Mouse (Mus musculus) heart, adult 2 months (tissue): ENCODE measurements around the gene Supt4a. TPM values are rescaled to one million over a fixed set of nuclear protein-coding genes. Genes with fewer than 3 reads are reported as not detected.

Experiments used
- DNase-seq, 2 experiments: peaks; one replicate each; pipeline ENCODE4 v3.0.0; 2021
- H3K27ac ChIP-seq: fragments of 200-600 bp; 2 replicates; pipeline ENCODE4 v1.8.1; 2022
- H3K27me3 ChIP-seq: fragments of 200-500 bp; 2 replicates; pipeline ENCODE4 v1.6.1; 2012; ENCODE audit warnings: mild to moderate bottlenecking, low read length, inconsistent platforms, mixed read lengths; ENCODE audit not compliant: control insufficient read depth, insufficient read depth
- H3K36me3 ChIP-seq: fragments of 200-500 bp; 2 replicates; pipeline ENCODE4 v1.6.1; 2012; ENCODE audit warnings: low read length, inconsistent platforms; ENCODE audit not compliant: control insufficient read depth, insufficient read depth
- H3K4me1 ChIP-seq: fragments of 200-500 bp; 2 replicates; pipeline ENCODE4 v1.6.1; 2011; ENCODE audit warnings: low read length; ENCODE audit not compliant: control insufficient read depth, insufficient read depth
- H3K4me3 ChIP-seq: fragments of 200-600 bp; 2 replicates; pipeline ENCODE4 v1.8.1; 2022
- H3K79me2 ChIP-seq: fragments of 200-500 bp; replicated peaks from 2 replicates; pipeline ENCODE4 v1.6.1; 2012; ENCODE audit warnings: mild to moderate bottlenecking, inconsistent platforms, low read length, moderate library complexity, mixed read lengths; ENCODE audit not compliant: control insufficient read depth, insufficient read depth
- H3K9ac ChIP-seq: fragments of 200-500 bp; 2 replicates; pipeline ENCODE4 v1.6.1; 2012; ENCODE audit warnings: low read depth, mild to moderate bottlenecking, control low read depth, inconsistent platforms, low read length, mixed read lengths
- CTCF ChIP-seq: fragments of 200-600 bp; IDR thresholded peaks from 2 replicates; pipeline ENCODE4 v1.8.1; 2022; ENCODE audit warnings: antibody characterized with exemption, mild to moderate bottlenecking, moderate library complexity
- EP300 ChIP-seq: fragments of 200-500 bp; IDR thresholded peaks from 2 replicates; pipeline ENCODE4 v1.6.1; 2011; ENCODE audit warnings: low read depth, low read length, control low read depth; ENCODE audit not compliant: insufficient read depth
- POLR2A ChIP-seq: fragments of 200-500 bp; IDR thresholded peaks from 2 replicates; pipeline ENCODE4 v1.6.1; 2011; ENCODE audit warnings: mild to moderate bottlenecking, low read depth, low read length, control low read depth; ENCODE audit not compliant: insufficient read depth
- WGBS: fragments of 180-500 bp; shearing (Covaris S2); methylation state at CpG from one replicate; pipeline ENCODE4 v1.1.7; 2018; 5-methylcytosine and 5-hydroxymethylcytosine counted together
- intact Hi-C: fragments of 180-260 bp; cut with DNase I; formaldehyde crosslinking; loops from one replicate; pipeline ENCODE4 v1.15.1; 2025
- long read RNA-seq: library from polyadenylated mRNA; stranded (forward); transcript quantifications from one replicate; pipeline ENCODE4 v2.0.0, GENCODE M21; 2021
- polyA plus RNA-seq: library from polyadenylated mRNA; depleted of rRNA; stranded (reverse); fragments of >200 nt; gene quantifications from 2 replicates; pipeline ENCODE4 v1.2.3, GENCODE M21; 2012; rRNA removed
- total RNA-seq, 2 experiments: library from RNA; stranded (reverse); gene quantifications; 2 replicates each; pipeline ENCODE4 v1.2.3; 2021

Supt4a gene
- 10 to 100 TPM; 41.4 to 44.6 TPM for total RNA-seq
- 47.5 and 80.4 TPM in 2 replicates for polyA plus RNA-seq
- long read RNA-seq, transcript Supt4a-201 (5 exons, 706 nt): major isoform, 21 of 24 reads
- long read RNA-seq, partial matches to known transcripts: 0 of 24 reads
- long read RNA-seq, other reads (novel, unspliced or antisense): 2 of 24 reads

- no peak for TF ChIP-seq CTCF
- 0 out of 2 replicates have a peak, but pooled peaks have one; percentile 52 for TF ChIP-seq EP300
- peak; percentile 84 for TF ChIP-seq POLR2A
- H3K4me3 ChIP-seq: peak within 1 kb of the TSS; percentile 68
- H3K36me3 ChIP-seq: no peaks in the 10 kb centered on the region
- no peaks in the 10 kb centered on the region; the same call in 1 of the 2 replicates for H3K27me3 ChIP-seq
- intact Hi-C loops: loop anchor here (5.0 kb wide), 1 partner anchor 140 kb away; no protein-coding TSS in a partner anchor
- no peaks in the 10 kb centered on the region for H3K4me1 ChIP-seq
- WGBS: under 1% methylated on average over 57 of the region's 57 CpGs
- peak; percentile 96 to 97 for DNase-seq
- peak within 1 kb of the TSS; percentile 82 for H3K27ac ChIP-seq
- H3K79me2 ChIP-seq: no peaks in the 10 kb centered on the region
- H3K9ac ChIP-seq: peak within 1 kb of the TSS; percentile 62
Observed at GRCm38 (mm10) chr11:87737175-87737740, at the start of gene Supt4a. Supt4a (plus strand) TSS chr11:87737552.

GRCm38 (mm10) chr11:87688478-87689203 is 48.7 kb upstream of the Supt4a start:
- intact Hi-C loops: no loop called here
- Histone ChIP-seq H3K4me1 (no peaks in the 10 kb centered on the region), H3K36me3 (no peaks in the 10 kb centered on the region), H3K27me3 (no peaks in the 10 kb centered on the region), H3K9ac (no peak overlapping the region), H3K27ac (no peak overlapping the region), H3K79me2 (no peaks in the 10 kb centered on the region), H3K4me3 (no peak overlapping the region)
- WGBS: 84% methylated on average over 11 of the region's 11 CpGs
- no peak for DNase-seq
- TF ChIP-seq CTCF (no peak), EP300 (no peak), POLR2A (no peak)

- Histone ChIP-seq H3K4me3 (no peak overlapping the region), H3K36me3 (no peaks in the 10 kb centered on the region), H3K4me1 (no peaks in the 10 kb centered on the region), H3K27ac (no peak overlapping the region), H3K27me3 (no peaks in the 10 kb centered on the region), H3K9ac (no peak overlapping the region), H3K79me2 (no peaks in the 10 kb centered on the region)
- 11% methylated on average over 7 of the region's 7 CpGs for WGBS
- intact Hi-C loops: no loop called here
- TF ChIP-seq CTCF (no peak), POLR2A (no peak), EP300 (no peak)
- no peak for DNase-seq
Observed at GRCm38 (mm10) chr11:87689402-87689808, 47.9 kb upstream of the Supt4a start.

GRCm38 (mm10) chr11:87690054-87690740 is 47.2 kb upstream of the Supt4a start:
- TF ChIP-seq POLR2A (no peak), CTCF (no peak), EP300 (no peak)
- no peak overlapping the region for H3K4me3 ChIP-seq
- intact Hi-C loops: no loop called here
- no peak overlapping the region for H3K27ac ChIP-seq
- H3K4me1 ChIP-seq: no peaks in the 10 kb centered on the region
- no peaks in the 10 kb centered on the region for H3K36me3 ChIP-seq
- H3K9ac ChIP-seq: no peak overlapping the region
- H3K79me2 ChIP-seq: no peaks in the 10 kb centered on the region
- no peak for DNase-seq
- whole genome bisulfite sequencing: 64% methylated on average over 16 of the region's 16 CpGs
- no peaks in the 10 kb centered on the region for H3K27me3 ChIP-seq

- TF ChIP-seq POLR2A (no peak), CTCF (no peak), EP300 (no peak)
- Histone ChIP-seq H3K4me3 (no peak overlapping the region), H3K9ac (no peak overlapping the region), H3K4me1 (no peaks in the 10 kb centered on the region), H3K27ac (no peak overlapping the region), H3K27me3 (no peaks in the 10 kb centered on the region), H3K79me2 (no peaks in the 10 kb centered on the region), H3K36me3 (no peaks in the 10 kb centered on the region)
- no peak for DNase-seq
- intact Hi-C loops: no loop called here
- WGBS: 61% methylated on average over 14 of the region's 14 CpGs
Observed at GRCm38 (mm10) chr11:87697131-87697682, 40.1 kb upstream of the Supt4a start.
